Mouse (Mus musculus) liver, adult 2 months (tissue): ENCODE results near the gene Sorbs1.

Experiments used
- CTCF ChIP-seq: fragments of 200-500 bp; IDR thresholded peaks from 2 replicates; pipeline ENCODE4 v1.5.1; 2011; ENCODE audit warnings: low read depth, low read length, control low read depth
- POLR2A ChIP-seq: fragments of 200-500 bp; IDR thresholded peaks from 2 replicates; pipeline ENCODE4 v1.6.1; 2011; ENCODE audit warnings: low read length, control low read depth; ENCODE audit not compliant: insufficient read depth; ENCODE audit errors: extremely low read depth

GRCm38 (mm10) chr19:40426103-40426960 is 87.2 kb downstream of the Sorbs1 start:
- TF ChIP-seq CTCF: no peak
- TF ChIP-seq POLR2A: no peak
